Mouse (Mus musculus) gastrocnemius, postnatal 25 days (tissue): ENCODE data around the gene Slc30a9. TPM values are rescaled to one million over a fixed set of nuclear protein-coding genes. Genes with fewer than 3 reads are reported as not detected.
A peak's percentile ranks its signal among the peaks of the same experiment; 100 is the strongest.

ENCODE experiments used
- DNase-seq: peaks from one replicate; pipeline ENCODE4 v3.0.0; 2022
- long read RNA-seq, 2 experiments: library from polyadenylated mRNA; stranded (forward); transcript quantifications; one replicate each; pipeline ENCODE4 v2.0.0; 2021
- total RNA-seq, 2 experiments: library from RNA; stranded (reverse); gene quantifications; 1 replicate in 1 of 2; 2 replicates in 1 of 2; pipeline ENCODE4 v1.2.3; 2021

Gene Slc30a9
- total RNA-seq = 100 to 1,000 TPM in 1 of 2 experiments, 10 to 100 TPM in 1; 99.0 to 104 TPM
- long read RNA-seq, experiment 1, full-length matches to known transcripts = 76 of 95 reads
- long read RNA-seq, experiment 1, partial matches to known transcripts = 10 of 95 reads
- long read RNA-seq, experiment 1, other reads (novel, unspliced or antisense) = 9 of 95 reads
- long read RNA-seq, experiment 2, full-length matches to known transcripts = 136 of 164 reads
- long read RNA-seq, experiment 2, partial matches to known transcripts = 14 of 164 reads
- long read RNA-seq, experiment 2, other reads (novel, unspliced or antisense) = 14 of 164 reads

- DNase-seq = peak; percentile 91
Measured at GRCm38 (mm10) chr5:67306698-67307521, at the start of gene Slc30a9. Gene Slc30a9 (plus strand): TSS chr5:67306955.

- no peak for DNase-seq
Measured at GRCm38 (mm10) chr5:67258473-67258872, 48.3 kb upstream of the Slc30a9 start.

DNA sequence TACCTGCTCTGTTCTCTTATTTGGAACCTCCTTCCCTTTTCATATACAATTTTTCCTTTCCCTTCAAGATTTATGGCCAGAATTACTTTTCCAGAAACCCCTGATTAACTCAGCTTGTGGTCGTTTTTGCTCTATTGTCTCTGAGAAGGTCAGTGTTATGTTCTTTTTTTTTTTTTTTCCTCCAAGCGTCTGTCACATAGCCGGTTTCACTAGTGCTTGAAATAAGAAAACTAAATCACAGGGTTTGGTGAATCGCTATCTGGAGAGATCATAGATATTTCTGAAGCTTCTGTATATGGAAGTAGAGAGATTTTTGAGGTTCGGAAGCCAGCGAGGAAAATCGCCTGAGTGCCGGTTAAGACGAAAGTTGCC, 46.6 kb upstream of the Slc30a9 start:
- no peak for DNase-seq

- DNase-seq = peak; percentile 91
Measured at GRCm38 (mm10) chr5:67260531-67261371, 46.0 kb upstream of the Slc30a9 start, which contains the start of gene Tmem33. Gene Tmem33 (plus strand): TSS chr5:67260565.

GRCm38 (mm10) chr5:67262964-67263363, 43.8 kb upstream of the Slc30a9 start:
- DNase-seq = no peak

DNA sequence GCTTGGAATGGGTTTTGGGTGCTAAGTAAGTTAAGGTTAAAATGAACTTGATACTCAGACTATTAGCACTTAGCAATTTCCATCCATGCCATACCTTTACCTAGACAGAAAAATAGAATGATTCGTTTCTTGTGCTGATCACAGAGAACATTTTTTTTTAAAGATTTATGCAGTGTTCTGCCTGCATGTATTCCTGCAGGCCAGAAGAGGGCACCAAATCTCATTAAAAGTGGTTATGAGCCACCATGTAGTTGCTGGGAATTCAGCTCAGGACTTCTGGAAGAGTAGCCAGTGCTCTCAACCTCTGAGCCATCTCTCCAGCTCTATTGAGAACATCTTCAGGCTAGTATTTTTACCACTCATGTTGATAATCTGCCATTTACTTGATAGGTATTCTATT, 40.6 kb upstream of the Slc30a9 start:
- DNase-seq = no peak

- no peak for DNase-seq
Measured at GRCm38 (mm10) chr5:67269309-67269708, 37.4 kb upstream of the Slc30a9 start.

GRCm38 (mm10) chr5:67279407-67279806, 27.3 kb upstream of the Slc30a9 start:
- DNase-seq = no peak

- DNase-seq = no peak
Measured at GRCm38 (mm10) chr5:67279840-67280239, 26.9 kb upstream of the Slc30a9 start.

GRCm38 (mm10) chr5:67280400-67280799, 26.4 kb upstream of the Slc30a9 start:
- DNase-seq = no peak

GRCm38 (mm10) chr5:67295029-67295428, 11.7 kb upstream of the Slc30a9 start:
- no peak for DNase-seq

- DNase-seq = no peak
Measured at GRCm38 (mm10) chr5:67295682-67296081, 11.1 kb upstream of the Slc30a9 start.

- DNase-seq = no peak
Measured at GRCm38 (mm10) chr5:67296171-67296570, 10.6 kb upstream of the Slc30a9 start.

DNA sequence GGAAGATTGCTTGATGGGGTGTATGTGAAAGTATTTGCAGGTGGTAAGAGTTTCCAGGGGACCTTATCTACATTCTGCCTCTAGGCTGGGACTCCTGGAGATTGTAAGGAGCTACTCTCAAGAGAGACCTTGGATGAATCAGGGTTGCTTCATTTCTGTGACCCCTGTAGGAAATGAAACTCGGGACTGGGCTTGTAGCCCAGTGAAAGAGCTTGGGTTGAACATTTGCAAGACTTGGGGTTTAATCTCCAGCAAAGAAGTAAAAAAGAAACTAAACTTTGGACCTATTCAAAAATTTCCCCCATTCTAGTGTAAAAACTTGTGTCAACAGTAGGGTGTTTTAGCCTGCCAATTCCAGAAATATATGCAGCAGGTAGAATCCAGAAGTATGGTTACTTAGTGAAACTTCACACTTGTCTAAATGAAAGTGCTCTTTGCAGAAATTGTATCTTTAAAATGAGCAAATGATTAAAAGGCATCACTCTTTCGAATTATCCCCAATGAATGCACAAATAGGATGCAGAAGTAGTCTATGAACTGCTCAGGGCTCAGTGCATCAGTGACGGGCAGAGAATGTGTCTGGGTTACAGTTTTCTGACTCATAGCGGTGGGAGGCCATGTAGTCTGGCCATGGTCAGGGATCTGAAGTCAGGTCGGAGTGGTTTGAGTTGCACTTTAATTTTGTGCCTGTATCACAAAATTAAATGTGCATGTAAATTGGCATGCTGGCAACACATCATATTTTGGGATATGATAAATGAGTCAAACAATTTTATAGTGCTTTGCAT, 9.5 kb upstream of the Slc30a9 start:
- DNase-seq = no peak

GRCm38 (mm10) chr5:67299847-67300412, 6.8 kb upstream of the Slc30a9 start:
- DNase-seq = no peak

GRCm38 (mm10) chr5:67300926-67301597, 5.7 kb upstream of the Slc30a9 start:
- no peak for DNase-seq

- no peak for DNase-seq
Measured at GRCm38 (mm10) chr5:67301722-67302331, 4.9 kb upstream of the Slc30a9 start.

GRCm38 (mm10) chr5:67303816-67304215, 2.9 kb upstream of the Slc30a9 start:
- DNase-seq = no peak

DNA sequence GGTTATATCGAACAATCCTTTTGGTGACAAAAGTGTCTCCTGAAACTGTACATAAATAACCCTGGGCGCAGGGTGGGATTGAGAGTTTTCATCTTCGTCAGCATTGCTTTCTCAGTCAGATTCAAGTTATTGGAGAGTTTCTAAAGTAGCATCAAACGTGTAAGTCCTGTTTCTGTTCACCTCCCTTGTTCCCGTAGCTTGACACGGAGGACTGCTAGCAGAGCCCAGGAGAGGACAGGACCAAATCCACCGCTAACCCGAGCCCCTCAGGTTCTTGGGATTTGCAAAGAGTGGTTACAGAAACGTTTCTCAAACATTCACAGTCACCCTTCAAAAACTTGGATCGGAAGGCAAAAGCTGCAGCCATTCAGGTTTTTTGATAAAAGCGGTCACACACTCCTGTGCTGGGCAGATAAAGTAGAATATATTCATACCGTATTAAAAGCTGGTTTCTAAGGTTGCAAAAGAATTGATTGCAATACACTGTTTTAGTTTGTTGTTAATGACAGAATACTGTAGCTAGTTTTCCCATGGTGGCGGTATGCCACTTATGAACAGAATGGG, 986 bp downstream of the Slc30a9 start:
- DNase-seq = no peak
